Mouse (Mus musculus) bone marrow, adult 2 months (tissue): ENCODE data around the gene Vmn2r74. TPM values are rescaled to one million over a fixed set of nuclear protein-coding genes. Genes with fewer than 3 reads are reported as not detected.

Experiments
- H3K27ac ChIP-seq: fragments of 200-500 bp; 2 replicates; pipeline ENCODE4 v1.5.1; 2012; ENCODE audit warnings: low read depth, mild to moderate bottlenecking, control low read depth, inconsistent platforms, low read length; ENCODE audit not compliant: control insufficient read depth, poor library complexity, insufficient read depth
- H3K4me1 ChIP-seq: fragments of 200-500 bp; 2 replicates; pipeline ENCODE4 v1.6.1; 2011; ENCODE audit warnings: low read length; ENCODE audit not compliant: control insufficient read depth, insufficient read depth
- H3K4me3 ChIP-seq: fragments of 200-500 bp; replicated peaks from 2 replicates; pipeline ENCODE3; 2011; ENCODE audit warnings: mild to moderate bottlenecking, low read depth, low read length, control low read depth; ENCODE audit not compliant: control insufficient read depth
- CTCF ChIP-seq: fragments of 200-500 bp; IDR thresholded peaks from 2 replicates; pipeline ENCODE4 v1.5.1; 2011; ENCODE audit warnings: low read length, control low read depth; ENCODE audit not compliant: control insufficient read depth, insufficient read depth
- POLR2A ChIP-seq: fragments of 200-500 bp; IDR thresholded peaks from 2 replicates; pipeline ENCODE4 v1.6.1; 2011; ENCODE audit warnings: low read depth, mild to moderate bottlenecking, control low read depth, low read length, borderline replicate concordance; ENCODE audit not compliant: control insufficient read depth
- WGBS: fragments of 180-500 bp; shearing (Covaris S2); methylation state at CpG from one replicate; pipeline ENCODE4 v1.1.7; 2018; 5-methylcytosine and 5-hydroxymethylcytosine counted together
- polyA plus RNA-seq: library from polyadenylated mRNA; stranded (reverse); fragments of >200 nt; gene quantifications from 2 replicates; pipeline ENCODE4 v1.2.4, GENCODE M21; 2011; ENCODE audit warnings: low replicate concordance; ENCODE audit not compliant: missing spikeins, insufficient read depth, insufficient read length

The Vmn2r74 gene
- 0.20 and 0.45 TPM in 2 replicates for polyA plus RNA-seq

- Histone ChIP-seq H3K4me1 (no peaks in the 10 kb centered on the region), H3K27ac (no peak within 1 kb of the TSS), H3K4me3 (no peak within 1 kb of the TSS)
- TF ChIP-seq CTCF: no peak
These were observed at the start of gene Vmn2r74 for GRCm38 (mm10) chr7:85961529-85961928. Gene Vmn2r74, minus strand, starts transcription at chr7:85961629.

DNA sequence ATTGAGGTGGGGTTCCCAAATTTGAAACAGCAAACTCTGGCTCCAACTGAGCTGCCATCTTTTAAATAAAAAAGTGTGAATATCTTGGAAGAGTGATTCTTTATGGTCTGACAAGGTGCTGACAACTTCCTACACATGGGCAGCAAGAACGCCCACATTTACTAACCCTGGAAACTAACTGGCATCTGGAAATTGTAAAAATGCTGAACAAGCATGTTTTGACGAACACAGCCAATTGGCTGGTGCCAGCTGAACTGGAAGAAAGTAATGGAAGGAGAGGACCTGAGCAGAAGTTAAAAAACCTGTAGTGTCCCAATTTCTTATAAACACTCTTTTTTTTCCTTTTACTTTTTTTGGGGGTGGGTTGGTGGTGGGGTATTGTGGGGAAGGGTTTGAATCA, 46.1 kb upstream of the Vmn2r74 start:
- TF ChIP-seq POLR2A (no peak), CTCF (no peak)
- WGBS: 64% methylated on average over 2 of the region's 2 CpGs
- Histone ChIP-seq H3K4me3 (no peak overlapping the region), H3K4me1 (no peaks in the 10 kb centered on the region), H3K27ac (no peak overlapping the region)

Other genes starting within 250 kb of the Vmn2r74 start
- not detected in 2 replicates for gene Vmn2r72, start 206.5 kb downstream of the Vmn2r74 start, polyA plus RNA-seq
- gene Vmn2r73, start 85.4 kb downstream of the Vmn2r74 start, polyA plus RNA-seq: 0.15 TPM in 1 of 2 replicates, not detected in the other
- gene Vmn2r75, start 210.1 kb upstream of the Vmn2r74 start, polyA plus RNA-seq: not detected in 2 replicates